Mouse (Mus musculus) erythroblast, embryonic 14.5 days (primary cell): Measurements from ENCODE around the gene Braf.

Experiments
- GATA1 ChIP-seq: IDR thresholded peaks from 2 replicates; pipeline ENCODE4 v1.6.1; 2012; ENCODE audit warnings: low read length, inconsistent platforms, mixed read lengths
- TAL1 ChIP-seq: IDR thresholded peaks from 3 replicates; pipeline ENCODE4 v1.6.1; 2012; ENCODE audit warnings: low read length, inconsistent platforms, mixed read lengths

DNA sequence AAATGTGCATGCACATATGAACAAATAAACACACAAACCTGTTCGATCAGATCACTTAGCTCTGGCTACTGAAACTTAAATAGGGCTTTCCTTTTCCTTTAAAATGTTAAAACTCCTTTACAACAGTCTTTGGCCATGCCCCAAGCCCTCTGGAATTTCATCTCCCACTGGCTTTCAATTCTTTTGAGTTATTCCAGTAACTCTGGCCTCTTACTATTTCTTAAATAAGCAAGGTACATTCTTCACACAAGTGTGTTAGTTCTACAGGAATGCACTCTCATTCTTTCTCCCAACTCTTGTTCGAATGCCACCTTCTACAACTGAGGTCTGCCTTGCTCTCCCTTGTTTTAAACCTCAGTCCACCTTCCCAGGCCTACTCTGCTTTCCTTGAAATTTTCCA is 8.2 kb downstream of the Braf start:
- no peak for TF ChIP-seq TAL1
- TF ChIP-seq GATA1 = no peak
